Mouse (Mus musculus) forebrain, embryonic 16.5 days (tissue): ENCODE data around the gene Tspan32. TPM values are rescaled to one million over a fixed set of nuclear protein-coding genes. Genes with fewer than 3 reads are reported as not detected.
A peak's percentile ranks its signal among the peaks of the same experiment; 100 is the strongest.

Experiments used
- ATAC-seq: fragments of 200-750 bp; cut with Nextera tagmentation; 2 replicates; pipeline ENCODE4 v1.8.0; 2017; ENCODE audit warnings: mild to moderate bottlenecking, moderate library complexity
- H3K27ac ChIP-seq: fragments of 300-500 bp; sonication (generic); 2 replicates; pipeline ENCODE4 v1.5.1; 2014; ENCODE audit warnings: low read length, control low read depth
- H3K27me3 ChIP-seq: fragments of 300-500 bp; sonication (generic); replicated peaks from 2 replicates; pipeline ENCODE4 v1.6.1; 2014; ENCODE audit warnings: low read length; ENCODE audit not compliant: control insufficient read depth, insufficient read depth
- H3K36me3 ChIP-seq: fragments of 300-500 bp; sonication (generic); 2 replicates; pipeline ENCODE4 v1.6.1; 2014; ENCODE audit not compliant: control insufficient read depth, insufficient read depth
- H3K4me1 ChIP-seq: fragments of 300-500 bp; sonication (generic); replicated peaks from 2 replicates; pipeline ENCODE4 v1.6.1; 2014; ENCODE audit warnings: low read length; ENCODE audit not compliant: control insufficient read depth, insufficient read depth
- H3K4me2 ChIP-seq: fragments of 300-500 bp; sonication (generic); 2 replicates; pipeline ENCODE4 v1.6.1; 2014; ENCODE audit warnings: mild to moderate bottlenecking, low read length, control low read depth
- H3K4me3 ChIP-seq: fragments of 300-500 bp; sonication (generic); replicated peaks from 2 replicates; pipeline ENCODE4 v1.5.1; 2014; ENCODE audit warnings: mild to moderate bottlenecking, low read length, control low read depth
- H3K9ac ChIP-seq: fragments of 300-500 bp; sonication (generic); replicated peaks from 2 replicates; pipeline ENCODE4 v1.6.1; 2014; ENCODE audit warnings: low read depth, low read length, control low read depth
- H3K9me3 ChIP-seq: fragments of 300-500 bp; sonication (generic); 2 replicates; pipeline ENCODE4 v1.6.1; 2016; ENCODE audit warnings: low read length; ENCODE audit not compliant: control insufficient read depth
- WGBS: fragments of 180-500 bp; shearing (Covaris S2); extraction: QIAGEN DNeasy Blood & Tissue Kit; methylation state at CpG from one replicate; pipeline ENCODE4 v1.1.7; 2014; 5-methylcytosine and 5-hydroxymethylcytosine counted together
- polyA plus RNA-seq: library from polyadenylated mRNA; unstranded; fragments of >200 nt; fragmentation: Nextera tagmentation; extraction: Ambion mirVana; gene quantifications from 2 replicates; pipeline ENCODE4 v1.2.1, GENCODE M21; 2015

The Tspan32 gene
- polyA plus RNA-seq, 1 experiment from 2014 or later = 0.32 TPM

DNA sequence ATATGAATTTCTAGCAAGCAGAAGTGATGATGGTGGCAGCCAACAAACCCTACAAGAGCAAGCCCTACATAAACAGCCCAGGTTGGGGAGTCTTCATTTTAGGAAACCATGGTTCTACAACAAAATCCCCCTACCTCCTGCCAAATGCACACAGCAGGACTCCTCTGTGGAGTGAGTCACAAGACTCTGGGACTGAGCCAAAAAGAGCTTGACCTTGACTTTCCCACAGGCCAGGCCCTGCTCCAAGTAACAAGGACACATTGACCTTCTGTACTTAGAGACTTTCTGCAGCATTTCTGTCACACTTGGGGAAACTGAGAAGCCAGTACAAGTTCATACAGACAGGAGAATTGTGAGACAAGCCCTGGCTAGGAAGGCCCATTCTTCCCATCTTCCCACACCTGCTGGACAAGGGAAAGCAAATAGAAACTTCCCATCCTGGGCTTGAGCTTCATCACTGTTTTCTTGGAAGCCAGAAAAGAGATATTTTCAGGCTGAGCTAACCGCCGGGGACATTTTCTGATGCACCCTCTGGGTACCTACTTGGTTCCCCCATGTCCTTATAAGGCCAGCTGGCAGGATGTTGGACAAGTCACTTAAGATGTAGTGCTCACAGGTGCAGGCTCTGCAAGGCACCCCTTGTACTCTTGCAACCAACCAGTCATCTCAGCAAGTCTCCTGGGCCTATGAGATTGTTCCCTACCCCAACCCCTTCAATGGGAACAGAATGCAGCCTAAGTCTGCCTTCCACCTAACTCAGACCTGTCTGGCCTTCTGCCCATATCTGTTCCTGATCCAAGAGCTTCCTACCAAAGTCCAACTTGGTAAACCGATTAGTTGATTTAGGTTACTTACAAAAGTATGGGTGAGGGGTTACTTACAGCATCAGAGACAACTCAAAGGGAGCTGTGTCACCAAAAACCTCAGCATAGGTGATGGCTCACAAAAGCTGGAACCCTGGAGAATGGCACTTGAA lies 45.3 kb downstream of the Tspan32 start:
- 95% methylated on average over 3 of the region's 3 CpGs for WGBS
- no peak overlapping the region for H3K27ac ChIP-seq
- peaks cover 22% of the 10 kb centered on the region for H3K4me1 ChIP-seq
- H3K36me3 ChIP-seq = no peaks in the 10 kb centered on the region
- no peak for ATAC-seq
- no peak overlapping the region for H3K9ac ChIP-seq
- H3K27me3 ChIP-seq = no peaks in the 10 kb centered on the region
- H3K4me3 ChIP-seq = no peak overlapping the region
- no peak overlapping the region for H3K4me2 ChIP-seq
- no peaks in the 10 kb centered on the region for H3K9me3 ChIP-seq

DNA sequence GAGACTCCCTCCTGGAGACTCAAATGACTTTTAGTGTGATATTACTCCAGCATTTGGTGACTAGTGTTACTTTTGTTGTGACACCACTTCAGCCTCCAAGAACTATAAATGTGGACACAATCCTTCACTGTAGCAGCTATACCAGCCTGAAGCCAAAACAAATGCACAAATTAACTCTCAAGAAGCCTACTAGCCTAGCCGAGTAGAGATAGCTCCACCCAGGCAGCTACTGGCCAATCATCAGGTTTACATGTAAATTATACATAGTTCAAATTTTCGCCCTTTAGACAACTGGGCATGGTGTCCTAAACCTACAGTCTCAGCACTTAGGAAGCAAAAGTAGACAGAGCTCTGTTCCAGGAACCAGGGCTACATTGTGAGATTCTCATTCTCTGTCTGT lies 46.5 kb downstream of the Tspan32 start:
- ATAC-seq = no peak
- no peaks in the 10 kb centered on the region for H3K27me3 ChIP-seq
- no peak overlapping the region for H3K27ac ChIP-seq
- H3K36me3 ChIP-seq = no peaks in the 10 kb centered on the region
- peaks cover 31% of the 10 kb centered on the region for H3K4me1 ChIP-seq
- no peak overlapping the region for H3K4me3 ChIP-seq
- no peaks in the 10 kb centered on the region for H3K9me3 ChIP-seq
- H3K9ac ChIP-seq = no peak overlapping the region
- H3K4me2 ChIP-seq = no peak overlapping the region
- 69% methylated on average over 2 of the region's 2 CpGs for WGBS

DNA sequence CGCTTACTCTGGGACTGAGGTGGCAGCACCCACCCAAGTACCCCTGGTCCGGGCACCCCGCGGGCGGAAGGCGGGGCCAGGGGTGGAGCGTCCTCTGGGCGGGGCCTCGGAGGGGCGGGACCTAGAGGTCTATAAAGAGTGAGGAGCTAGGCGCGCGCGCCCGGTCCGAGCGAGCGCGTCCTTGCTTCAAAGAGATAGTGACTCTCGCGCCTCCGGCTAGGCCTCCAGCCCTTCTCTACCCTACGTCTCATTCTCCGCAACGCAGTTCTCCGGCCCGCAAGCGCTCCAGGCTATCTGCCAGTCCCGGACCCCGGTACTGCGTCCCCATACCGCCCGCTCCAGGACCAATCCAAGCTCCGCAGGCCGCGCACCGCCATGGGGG lies 47.8 kb downstream of the Tspan32 start, which contains the start of gene Cd81:
Gene Cd81, plus strand, starts transcription at position 114 of the 382 bp plus-strand sequence.
- Histone ChIP-seq H3K9ac (peak within 1 kb of the TSS; percentile 87), H3K4me3 (peak within 1 kb of the TSS; percentile 84), H3K27me3 (no peaks in the 10 kb centered on the region), H3K9me3 (no peaks in the 10 kb centered on the region), H3K4me1 (peaks cover 31% of the 10 kb centered on the region), H3K36me3 (no peaks in the 10 kb centered on the region), H3K27ac (peak within 1 kb of the TSS; percentile 82), H3K4me2 (peak within 1 kb of the TSS; percentile 83)
- under 1% methylated on average over 36 of the region's 37 CpGs for WGBS
- ATAC-seq = peak; percentile 84

DNA sequence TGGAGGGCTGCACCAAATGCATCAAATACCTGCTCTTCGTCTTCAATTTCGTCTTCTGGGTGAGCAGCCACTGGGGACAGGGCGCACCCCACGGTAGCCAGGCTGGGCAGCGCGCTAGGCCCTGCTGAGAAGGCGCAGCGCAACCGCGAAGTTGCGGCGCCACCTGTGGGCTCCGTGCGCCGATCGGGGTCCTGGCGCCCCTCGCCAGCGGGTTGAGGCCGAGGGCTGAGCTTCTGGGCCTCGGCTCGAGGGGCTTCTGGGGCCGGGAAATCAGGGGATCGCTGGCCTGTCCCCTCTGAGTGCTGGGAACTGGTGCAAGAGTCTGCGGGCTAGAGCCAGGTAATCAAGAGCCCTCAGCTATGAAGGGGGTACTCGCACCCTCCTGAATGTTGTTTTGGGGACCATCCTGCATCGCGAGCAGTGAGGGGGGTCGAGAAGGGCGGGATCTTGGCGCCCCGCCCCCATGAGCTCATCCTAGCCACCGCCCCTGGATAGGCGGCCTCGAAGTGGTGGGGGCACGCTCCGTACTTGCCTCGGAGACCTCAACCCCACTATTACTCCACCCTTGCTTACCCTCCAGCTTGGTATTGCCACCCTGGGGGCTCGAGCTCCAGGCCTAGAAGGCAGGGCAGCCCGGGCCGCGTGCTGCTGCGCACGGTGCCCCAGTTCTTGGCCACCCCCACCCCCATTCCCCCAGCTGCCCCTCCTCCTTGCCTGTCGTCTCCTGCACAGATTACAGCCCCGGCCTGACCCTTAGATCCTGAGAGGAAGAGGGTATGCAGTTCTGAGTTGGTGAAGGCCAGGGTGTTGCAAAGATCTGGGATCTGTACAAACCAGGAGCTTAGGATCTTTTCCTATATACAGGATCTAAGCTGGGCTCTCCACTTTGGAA lies 48.4 kb downstream of the Tspan32 start:
- H3K9me3 ChIP-seq = no peaks in the 10 kb centered on the region
- peak overlapping the region; percentile 83 for H3K4me2 ChIP-seq
- under 1% methylated on average over 46 of the region's 46 CpGs for WGBS
- peaks cover 32% of the 10 kb centered on the region for H3K4me1 ChIP-seq
- H3K27me3 ChIP-seq = no peaks in the 10 kb centered on the region
- peak overlapping the region; percentile 84 for H3K4me3 ChIP-seq
- peak overlapping the region; percentile 87 for H3K9ac ChIP-seq
- ATAC-seq = peak; percentile 74
- H3K27ac ChIP-seq = peak overlapping the region; percentile 82
- H3K36me3 ChIP-seq = no peaks in the 10 kb centered on the region

DNA sequence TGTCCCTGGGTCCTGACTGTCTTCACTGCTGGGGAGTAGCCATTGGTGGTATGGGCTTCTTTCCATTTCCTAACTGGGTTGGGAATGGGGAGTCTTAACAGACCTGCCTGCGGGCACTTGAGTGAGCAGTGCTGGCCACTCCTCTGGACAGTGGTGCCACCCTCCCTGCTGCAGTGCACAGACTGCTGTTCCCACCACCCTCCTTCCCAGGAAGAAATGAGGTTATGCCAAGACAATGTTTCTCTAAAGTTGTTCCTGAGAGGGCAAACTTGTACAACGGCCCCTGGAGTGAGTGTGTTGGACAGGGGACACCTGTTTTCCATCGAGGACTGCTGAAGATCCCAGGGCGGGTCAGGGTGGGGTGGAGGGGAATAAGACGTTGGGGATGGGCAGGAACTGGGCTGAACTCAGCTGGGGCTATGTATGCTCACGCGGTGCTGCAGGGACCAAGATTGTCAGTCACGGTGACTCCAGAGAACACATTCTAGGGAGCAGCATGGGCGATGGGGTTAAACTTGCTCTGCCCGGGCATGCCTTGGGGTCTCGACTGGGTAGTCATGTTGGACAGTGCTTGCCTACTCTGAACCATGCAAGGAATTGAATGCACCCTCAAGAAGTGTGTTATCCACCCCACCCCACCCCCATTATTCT lies 49.2 kb downstream of the Tspan32 start:
- Histone ChIP-seq H3K4me1 (peaks cover 37% of the 10 kb centered on the region), H3K9me3 (no peaks in the 10 kb centered on the region), H3K4me2 (peak overlapping the region; percentile 83), H3K36me3 (no peaks in the 10 kb centered on the region), H3K9ac (peak overlapping the region; percentile 87), H3K4me3 (peak overlapping the region; percentile 84), H3K27me3 (no peaks in the 10 kb centered on the region), H3K27ac (no peak overlapping the region)
- 64% methylated on average over 11 of the region's 11 CpGs for whole genome bisulfite sequencing
- ATAC-seq = no peak; the same call in 1 of the 2 replicates

DNA sequence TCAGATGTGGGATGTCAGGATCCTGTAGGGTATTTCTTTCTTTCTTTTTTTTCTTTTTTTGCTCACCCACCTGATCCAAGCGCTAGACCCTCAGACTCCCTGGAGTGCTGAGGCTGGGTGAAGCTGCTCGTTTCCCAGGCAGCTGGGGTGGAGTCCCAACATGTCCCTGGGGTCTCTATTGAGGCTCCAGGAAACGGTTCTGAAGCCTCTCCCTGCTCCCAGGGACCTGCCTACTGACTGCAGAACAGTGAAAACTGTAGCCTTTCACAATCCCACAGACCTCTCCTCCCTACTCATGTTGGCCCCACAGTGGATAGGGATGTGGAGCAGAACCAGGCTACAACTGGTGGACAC lies 49.7 kb downstream of the Tspan32 start:
- no peak overlapping the region for H3K27ac ChIP-seq

DNA sequence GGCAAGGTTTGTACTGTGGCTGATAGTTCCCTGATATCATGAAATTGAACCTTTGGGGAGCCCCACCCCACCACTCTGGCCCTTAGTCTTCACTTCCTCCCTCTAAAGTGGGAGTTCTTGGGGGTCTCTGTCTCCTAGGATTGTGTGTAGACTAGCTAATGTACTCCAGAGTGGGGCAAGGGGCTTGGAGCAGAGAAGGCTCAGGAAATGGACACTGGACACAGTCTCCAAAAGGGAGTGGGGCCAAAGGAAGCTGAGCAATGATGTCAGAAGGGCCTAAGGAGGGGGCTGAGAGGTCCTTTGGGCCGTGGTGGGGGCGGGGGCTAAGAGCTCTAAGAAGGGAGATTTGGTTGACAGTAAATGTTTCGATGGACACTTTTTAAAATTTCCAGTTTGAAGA lies 50.2 kb downstream of the Tspan32 start:
- no peaks in the 10 kb centered on the region for H3K9me3 ChIP-seq
- no peaks in the 10 kb centered on the region for H3K27me3 ChIP-seq
- peaks cover 41% of the 10 kb centered on the region for H3K4me1 ChIP-seq
- no peaks in the 10 kb centered on the region for H3K36me3 ChIP-seq
- H3K4me2 ChIP-seq = peak overlapping the region; percentile 83
- ATAC-seq = no peak
- no peak overlapping the region for H3K27ac ChIP-seq
- H3K4me3 ChIP-seq = no peak overlapping the region; the same call in 1 of the 2 replicates
- WGBS = 96% methylated on average over 3 of the region's 3 CpGs
- 0 out of 2 replicates have a peak overlapping the region, but pooled peaks have one; percentile 87 for H3K9ac ChIP-seq

More for the DNA sequence above, 49.7 kb downstream of the Tspan32 start:
- Histone ChIP-seq H3K9me3 (no peaks in the 10 kb centered on the region), H3K9ac (peak overlapping the region; percentile 87; the same call in 1 of the 2 replicates), H3K4me1 (peaks cover 41% of the 10 kb centered on the region), H3K4me2 (peak overlapping the region; percentile 83), H3K36me3 (no peaks in the 10 kb centered on the region), H3K27me3 (no peaks in the 10 kb centered on the region), H3K4me3 (peak overlapping the region; percentile 84; the same call in 1 of the 2 replicates)
- ATAC-seq = no peak
- WGBS = 43% methylated on average over 3 of the region's 3 CpGs

DNA sequence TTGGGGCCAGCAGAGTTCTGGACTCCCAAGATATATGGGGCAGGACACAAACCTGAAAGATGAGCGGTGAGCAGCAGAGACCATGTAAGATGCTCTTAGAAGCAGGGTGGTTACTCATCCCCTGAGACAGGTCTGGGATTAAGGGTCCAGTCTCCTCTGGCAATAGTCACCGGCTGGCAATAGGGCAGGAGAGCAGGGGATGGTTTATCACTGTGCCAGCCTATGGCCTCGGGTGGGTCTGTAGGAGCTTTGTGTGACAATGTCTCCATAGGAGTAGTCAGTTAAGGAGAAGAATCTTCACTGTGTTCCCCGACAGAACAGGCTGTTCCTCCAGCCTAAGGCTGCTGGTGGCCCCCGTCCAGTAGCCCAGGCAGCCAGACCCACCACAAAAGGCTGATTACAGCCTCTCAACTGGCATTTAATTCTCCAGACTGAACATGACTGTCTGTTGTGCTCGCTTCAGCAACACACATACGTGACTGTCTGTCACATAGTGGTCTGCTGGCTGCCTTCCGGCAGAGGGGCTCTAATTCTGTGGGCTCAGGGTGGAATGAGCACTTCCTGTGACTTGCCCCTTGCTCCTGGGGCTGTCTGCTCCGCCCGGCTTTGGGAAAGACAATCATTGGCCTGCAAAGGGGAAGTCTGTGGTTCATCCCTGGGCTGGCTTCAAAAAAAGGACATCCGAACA lies 50.8 kb downstream of the Tspan32 start:
- H3K9me3 ChIP-seq = no peaks in the 10 kb centered on the region
- no peaks in the 10 kb centered on the region for H3K36me3 ChIP-seq
- H3K4me1 ChIP-seq = peaks cover 41% of the 10 kb centered on the region
- peak overlapping the region; percentile 26; the same call in 1 of the 2 replicates for H3K9ac ChIP-seq
- H3K27me3 ChIP-seq = no peaks in the 10 kb centered on the region
- H3K4me2 ChIP-seq = peak overlapping the region; percentile 12
- H3K27ac ChIP-seq = peak overlapping the region; percentile 12; the same call in 1 of the 2 replicates
- ATAC-seq = no peak
- no peak overlapping the region for H3K4me3 ChIP-seq
- 73% methylated on average over 11 of the region's 11 CpGs for WGBS
